Mouse (Mus musculus) liver, embryonic 14.5 days (tissue): ENCODE data around the gene Pcare.

Source experiments
- CTCF ChIP-seq: IDR thresholded peaks from 2 replicates; pipeline ENCODE4 v1.5.1; 2016; ENCODE audit warnings: antibody characterized with exemption, low read depth, control low read depth
- EP300 ChIP-seq: IDR thresholded peaks from 2 replicates; pipeline ENCODE4 v1.6.1; 2016; ENCODE audit warnings: antibody characterized with exemption, low read depth

- TF ChIP-seq CTCF (no peak), EP300 (no peak)
These were observed 28.3 kb upstream of the Pcare start for GRCm38 (mm10) chr17:71780945-71781344.
